Mouse (Mus musculus): ENCODE measurements around the gene Olfr666.
"Not testable (repeated sequence)": the region's sequence is repeated elsewhere in the genome, so short reads cannot be mapped to it uniquely, and the experiment has no call there.

Gene Olfr666

DNA sequence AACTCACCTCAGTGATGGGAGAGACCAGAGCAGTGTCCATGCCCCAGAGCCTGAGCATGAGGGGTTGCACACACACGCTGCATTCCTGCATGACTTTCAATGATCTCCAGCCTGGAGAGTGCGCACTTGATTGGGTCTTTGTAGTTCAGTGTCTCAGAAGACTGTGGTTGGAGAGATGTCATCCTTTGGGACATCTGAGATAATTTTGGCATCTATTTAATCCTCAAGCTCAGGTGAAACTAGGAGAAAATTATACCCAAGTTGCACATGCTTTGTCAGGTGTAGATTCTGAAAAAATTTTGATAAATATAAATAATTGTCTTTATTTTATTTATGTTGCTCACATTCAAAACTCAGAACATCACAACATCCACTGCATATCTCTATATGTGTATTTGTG, at the start of gene Olfr666:
Gene Olfr666, minus strand, starts transcription at position 101 of the 400 bp plus-strand sequence.
- DNase-seq (ENCODE audit: low spot score in 2 of 2) = no peak

DNA sequence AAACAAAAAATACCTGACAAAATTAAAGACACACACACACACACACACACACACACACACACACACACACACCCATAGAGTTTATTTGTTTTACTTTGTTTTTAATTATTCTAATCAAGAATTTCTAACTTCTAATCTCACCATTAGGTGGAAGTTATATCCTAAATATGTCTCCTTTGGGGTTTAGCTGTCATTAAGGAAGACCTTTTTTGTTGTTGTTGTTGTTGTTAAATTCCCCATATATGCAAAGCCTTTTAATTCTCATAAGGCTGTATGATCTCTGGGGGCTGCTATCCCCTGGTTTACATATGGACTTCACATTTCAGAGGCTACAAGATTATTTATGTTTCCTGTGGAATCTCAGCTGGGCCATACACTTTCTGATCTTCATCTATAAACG, 38.2 kb upstream of the Olfr666 start, which contains the start of gene Olfr669:
Gene Olfr669, plus strand, starts transcription at position 301 of the 400 bp plus-strand sequence.
- DNase-seq (ENCODE audit: low spot score in 2 of 2) = no peak

GRCm38 (mm10) chr7:104927957-104928356, 32.2 kb upstream of the Olfr666 start, which contains the start of gene Olfr668:
Olfr668 (minus strand) TSS chr7:104928057.
- no peak for DNase-seq (ENCODE audit: low spot score in 2 of 2)

- DNase-seq (ENCODE audit: low spot score in 2 of 2) = no peak
Observed at GRCm38 (mm10) chr7:104921382-104921781, 25.6 kb upstream of the Olfr666 start, which contains the start of gene Olfr667. Olfr667 (minus strand) TSS chr7:104921482.

- no peak for DNase-seq (ENCODE audit: low spot score in 2 of 2)
Observed at GRCm38 (mm10) chr7:104877731-104878130, 18.0 kb downstream of the Olfr666 start, which contains the start of gene Olfr665. Olfr665 (plus strand) TSS chr7:104878031.

DNA sequence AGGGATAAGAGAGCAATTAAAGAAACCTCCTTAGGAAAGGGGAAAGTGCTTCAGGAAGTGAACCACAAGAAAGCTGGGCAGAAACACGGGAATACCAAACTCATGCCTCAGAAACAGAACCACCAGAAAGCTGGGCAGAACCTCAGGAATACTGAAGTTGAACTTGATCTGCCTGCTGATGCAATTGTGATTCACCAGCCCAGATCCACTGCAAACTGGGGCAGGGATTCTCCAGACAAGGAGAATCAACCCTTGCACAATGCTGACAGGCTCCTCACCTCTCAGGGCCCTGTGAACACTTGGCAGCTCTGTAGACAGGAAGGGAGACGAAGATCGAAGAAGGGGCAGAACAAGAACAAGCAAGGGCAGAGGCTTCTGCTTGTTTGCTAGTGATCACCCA, 34.4 kb downstream of the Olfr666 start:
- no peak for DNase-seq (ENCODE audit: low spot score in 2 of 2)

DNA sequence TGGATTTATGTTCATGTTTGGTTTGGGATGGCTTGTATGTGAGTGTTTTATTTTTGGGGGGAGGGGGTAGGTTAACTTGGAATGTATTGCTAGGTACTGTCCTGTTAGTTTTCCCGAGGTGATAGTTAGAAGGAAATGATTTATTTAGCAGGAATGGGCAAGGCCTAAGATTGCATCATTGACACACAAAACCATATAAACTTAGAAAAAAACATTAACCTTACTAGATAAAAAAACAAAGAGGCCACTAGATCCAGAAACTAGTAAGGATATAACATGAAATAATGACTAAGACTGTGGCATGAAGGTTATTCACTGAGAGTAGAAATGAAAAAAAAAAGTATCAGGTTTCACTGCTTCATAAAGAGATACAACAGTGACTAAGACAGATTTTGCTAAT, 38.1 kb downstream of the Olfr666 start:
- no peak for DNase-seq (ENCODE audit: low spot score in 2 of 2)

DNA sequence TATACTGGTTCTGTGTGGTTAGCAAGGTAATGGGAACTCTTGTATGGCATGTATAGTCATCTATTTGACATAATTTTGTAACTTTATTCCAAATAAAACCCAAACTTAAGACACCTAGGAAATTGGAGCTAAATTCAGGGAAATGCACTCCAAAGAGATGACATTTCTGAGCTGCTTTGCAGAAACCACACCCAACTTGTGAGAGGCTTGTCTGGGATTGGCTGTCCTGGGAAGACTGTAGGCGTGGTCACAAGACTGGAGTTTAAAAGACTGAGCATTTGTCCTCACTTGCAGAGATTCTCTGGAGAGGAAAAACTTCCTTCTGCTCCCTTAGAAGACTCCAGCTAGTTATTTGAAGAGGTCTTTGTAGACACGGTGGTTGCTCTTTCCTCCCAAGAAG, 39.0 kb downstream of the Olfr666 start, which contains the start of gene Usp17la:
Gene Usp17la, plus strand, starts transcription at position 301 of the 400 bp plus-strand sequence.
- DNase-seq (ENCODE audit: low spot score in 2 of 2) = not testable (repeated sequence)

- DNase-seq (ENCODE audit: low spot score in 2 of 2) = no peak
Observed at GRCm38 (mm10) chr7:104855248-104855750, 40.5 kb downstream of the Olfr666 start.

DNA sequence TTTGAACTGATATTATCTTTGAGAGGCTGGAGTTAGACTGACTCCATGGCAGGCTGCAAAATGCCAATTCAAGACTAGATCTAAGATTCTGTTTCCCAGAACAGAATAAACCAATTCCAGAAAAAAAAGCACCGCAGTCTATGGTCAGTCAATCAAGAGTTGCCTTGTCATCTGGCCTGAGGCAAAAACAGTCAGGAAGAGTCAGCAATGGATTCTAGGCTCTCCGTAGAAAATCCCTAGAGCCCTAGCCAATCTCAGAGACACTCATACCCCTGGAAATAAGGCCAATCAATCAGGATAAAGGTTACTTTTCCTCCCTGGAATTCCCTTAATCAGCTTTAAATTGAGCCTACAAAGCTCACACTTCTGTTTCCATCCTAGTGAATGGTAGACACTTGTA, 44.2 kb downstream of the Olfr666 start:
- not testable (repeated sequence) for DNase-seq (ENCODE audit: low spot score in 2 of 2)

DNA sequence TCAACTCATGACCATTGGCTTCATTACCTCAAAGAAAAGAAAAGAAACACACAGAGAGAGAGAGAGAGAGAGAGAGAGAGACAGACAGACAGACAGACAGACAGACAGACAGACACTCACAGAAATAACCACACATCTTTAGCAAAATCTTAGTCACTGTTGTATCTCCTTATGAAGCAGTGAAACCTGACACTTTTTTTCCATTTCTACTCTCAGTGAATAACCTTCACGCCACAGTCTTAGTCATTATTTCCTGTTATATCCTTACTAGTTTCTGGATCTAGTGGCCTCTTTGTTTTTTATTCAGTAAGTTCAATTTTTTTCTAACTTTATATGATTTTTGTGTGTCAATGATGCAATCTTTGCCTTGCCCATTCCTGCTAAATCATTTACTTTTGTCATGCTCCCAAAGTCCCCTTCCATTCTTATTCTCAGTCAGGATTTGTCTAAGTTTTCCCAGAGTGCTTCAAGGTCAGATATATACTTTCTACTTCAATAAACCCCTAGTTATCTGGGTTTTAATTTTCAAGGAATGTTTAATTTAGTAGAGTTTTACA, 51.9 kb downstream of the Olfr666 start:
- no peak for DNase-seq (ENCODE audit: low spot score in 2 of 2)

GRCm38 (mm10) chr7:104842503-104842902, 53.2 kb downstream of the Olfr666 start, which contains the start of gene Usp17lb:
Usp17lb (minus strand) TSS chr7:104842603.
- DNase-seq (ENCODE audit: low spot score in 2 of 2) = no peak
